Mouse (Mus musculus) kidney, postnatal 25 days (tissue): ENCODE measurements around the gene Fam171a1.
A peak's percentile ranks its signal among the peaks of the same experiment; 100 is the strongest.
"Not testable (repeated sequence)": the region's sequence is repeated elsewhere in the genome, so short reads cannot be mapped to it uniquely, and the experiment has no call there.

ENCODE experiments used
- DNase-seq, 2 experiments: peaks; one replicate each; pipeline ENCODE4 v3.0.0; 2021; ENCODE audit warnings: mixed read lengths in 2 of 2

Fam171a1 gene

GRCm38 (mm10) chr2:3174890-3175289, 60.9 kb downstream of the Fam171a1 start:
- DNase-seq: no peak

DNA sequence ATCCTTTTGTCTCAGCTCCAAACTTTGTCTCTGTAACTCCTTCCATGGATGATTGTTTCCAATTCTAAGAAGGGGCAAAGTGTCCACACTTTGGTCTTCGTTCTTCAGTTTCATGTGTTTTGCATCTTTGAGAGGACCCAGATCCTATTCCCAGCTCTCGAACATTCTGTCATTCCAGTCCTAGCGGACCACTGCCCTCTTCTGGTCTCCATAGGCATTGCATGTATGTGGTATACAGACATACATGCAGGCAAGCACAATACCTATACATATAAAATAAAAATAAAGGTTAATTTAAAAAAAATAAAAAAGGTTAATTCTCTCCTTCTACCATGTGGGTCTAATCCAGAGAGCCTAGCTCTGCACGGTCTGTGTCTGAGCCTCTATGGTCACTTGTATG, 62.0 kb downstream of the Fam171a1 start:
- DNase-seq: not testable (repeated sequence)

DNA sequence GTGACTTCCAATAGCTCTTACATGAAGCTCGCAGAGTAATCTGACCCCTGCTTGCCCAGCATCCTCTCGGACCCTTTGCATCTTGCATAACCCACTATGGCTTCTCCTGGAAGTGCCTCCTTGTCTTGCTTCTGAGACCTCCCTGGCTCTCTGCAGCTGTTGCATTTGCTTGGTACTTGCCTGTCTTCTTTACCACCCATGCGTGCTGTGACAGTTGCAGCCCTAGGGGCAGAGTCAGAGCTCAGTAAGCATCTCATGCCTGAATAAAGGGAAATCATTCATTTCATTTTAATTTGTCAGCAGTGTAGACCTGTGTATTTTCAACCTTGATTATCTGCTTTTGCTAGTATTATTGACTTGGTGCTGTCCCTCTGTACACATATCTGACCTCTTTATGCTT, 62.7 kb downstream of the Fam171a1 start:
- no peak for DNase-seq

GRCm38 (mm10) chr2:3180550-3180949, 66.5 kb downstream of the Fam171a1 start:
- no peak for DNase-seq

DNA sequence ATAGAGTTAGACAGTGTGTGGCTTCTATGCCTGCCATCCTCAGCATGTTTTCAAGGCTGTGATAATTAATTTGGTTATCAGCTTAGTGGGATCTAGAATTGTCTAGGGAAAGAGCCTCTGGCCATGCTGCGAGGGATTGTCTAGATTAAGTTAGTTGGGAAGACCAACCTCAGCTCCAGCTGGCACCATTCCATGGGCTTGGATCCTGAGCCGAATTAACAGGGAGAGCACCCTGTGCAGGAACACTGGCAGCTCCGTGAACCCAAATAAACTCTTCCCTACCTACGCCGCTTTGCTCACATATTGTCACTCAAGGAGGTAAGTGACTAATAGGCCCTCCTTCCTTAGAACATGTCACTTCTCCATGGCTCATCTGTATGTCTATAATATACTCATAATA, 69.6 kb downstream of the Fam171a1 start:
- DNase-seq: no peak

DNA sequence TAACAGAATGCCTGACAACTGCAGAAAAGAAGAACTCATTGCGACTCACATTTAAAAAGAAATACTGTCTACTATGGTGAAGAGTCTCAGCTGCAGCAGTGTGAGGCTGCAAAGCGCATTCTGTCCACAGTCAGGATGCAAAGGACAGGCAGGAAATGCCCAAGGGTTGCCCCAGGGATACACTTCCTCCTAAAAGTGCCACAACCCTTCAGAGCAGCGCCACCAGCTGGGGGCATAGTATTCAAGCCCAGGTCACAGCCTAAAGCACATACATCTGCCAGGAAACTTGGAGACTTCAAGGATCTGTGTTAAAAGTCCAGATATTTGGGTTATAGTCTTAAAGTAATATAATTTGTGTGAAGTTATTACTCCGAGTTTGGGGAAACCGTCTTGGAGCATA, 71.3 kb downstream of the Fam171a1 start:
- DNase-seq: peak; percentile 70

DNA sequence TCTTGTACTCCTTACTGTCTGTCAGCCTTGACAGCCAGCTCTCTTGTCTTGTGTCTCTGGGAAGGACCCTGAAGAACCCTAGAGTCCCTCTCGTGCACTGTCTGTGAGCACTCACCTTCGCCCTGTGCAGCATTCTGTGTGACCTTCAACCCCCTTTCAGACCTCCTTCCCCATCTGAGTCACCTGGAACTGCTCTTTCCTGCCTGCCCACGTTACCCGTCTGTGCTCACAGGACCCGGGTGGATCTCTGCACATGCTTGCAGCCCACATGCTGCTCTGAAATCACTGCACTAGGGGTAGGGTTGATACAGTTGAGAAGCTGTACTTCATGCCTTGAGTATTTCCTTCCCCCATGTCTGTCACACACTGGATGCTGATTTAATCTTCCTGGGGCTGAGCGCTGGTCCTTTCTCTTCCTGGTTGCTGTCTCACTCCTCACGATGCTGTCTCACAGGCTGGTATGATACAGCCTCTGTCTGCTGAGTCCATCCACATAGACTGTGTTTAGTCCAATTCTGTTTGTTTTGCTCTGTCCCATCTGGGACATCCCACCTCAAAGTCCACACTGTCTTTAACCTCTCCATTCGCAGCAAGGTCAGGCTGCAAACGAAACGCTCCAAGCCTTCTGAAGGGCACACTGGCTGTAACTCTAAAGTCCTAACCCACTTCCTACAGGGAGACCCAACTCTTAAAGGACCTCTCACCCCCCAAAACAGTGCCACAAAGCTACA, 74.9 kb downstream of the Fam171a1 start:
- peak in 1 of 2 experiments; percentile 35 for DNase-seq

DNA sequence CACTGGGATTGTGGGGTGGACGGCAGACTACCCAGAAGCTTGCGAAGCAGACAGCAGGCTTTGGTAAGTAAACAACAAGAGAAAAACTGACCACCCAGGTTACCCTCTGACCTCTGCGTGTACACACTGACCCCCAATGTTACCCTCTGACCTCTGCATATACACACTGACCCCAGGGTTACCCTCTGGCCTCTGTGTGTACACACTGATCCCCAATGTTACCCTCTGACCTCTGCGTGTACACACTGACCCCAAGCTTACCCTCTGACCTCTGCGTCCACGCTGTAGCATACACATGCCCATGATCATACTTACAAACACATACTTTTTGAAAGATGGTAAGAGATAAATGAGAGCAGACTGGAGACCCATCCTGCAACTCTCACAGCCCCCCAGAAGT, 77.1 kb downstream of the Fam171a1 start:
- DNase-seq: no peak

GRCm38 (mm10) chr2:3195511-3195910, 81.5 kb downstream of the Fam171a1 start:
- no peak for DNase-seq

- no peak for DNase-seq
Observed at GRCm38 (mm10) chr2:3200422-3200821, 86.4 kb downstream of the Fam171a1 start.

DNA sequence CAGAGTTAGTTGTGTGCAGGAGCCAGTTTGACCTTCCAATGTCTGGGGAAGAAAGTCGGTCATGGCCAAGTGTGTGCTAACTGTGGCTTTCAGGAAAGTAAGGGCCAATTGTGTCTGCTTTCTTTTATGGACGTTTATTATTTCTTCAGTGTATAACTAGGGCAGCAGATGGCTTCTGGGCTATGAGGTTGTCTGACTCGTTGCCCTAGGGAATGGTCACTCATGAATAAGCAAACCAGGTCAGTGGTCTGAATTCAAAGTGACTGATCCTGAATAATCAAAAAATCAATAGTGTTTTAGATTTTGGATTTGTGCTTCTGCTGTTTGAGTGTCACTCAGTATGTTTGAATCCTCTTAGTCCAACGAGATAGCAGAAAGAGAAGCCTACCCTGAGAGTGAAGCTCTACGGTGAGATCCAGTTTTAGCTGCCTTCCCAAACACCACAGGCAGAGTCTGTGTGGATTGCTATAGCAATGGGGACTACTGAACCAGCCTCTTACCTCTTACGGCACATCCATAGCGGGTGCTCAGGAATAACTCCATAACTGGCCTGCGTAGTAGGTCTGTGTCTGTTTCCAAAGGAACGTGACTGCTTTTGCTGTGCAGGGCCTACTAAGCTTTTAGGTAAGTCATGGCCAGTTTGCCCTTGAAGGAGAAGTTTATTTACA, 93.1 kb downstream of the Fam171a1 start:
- DNase-seq: no peak

DNA sequence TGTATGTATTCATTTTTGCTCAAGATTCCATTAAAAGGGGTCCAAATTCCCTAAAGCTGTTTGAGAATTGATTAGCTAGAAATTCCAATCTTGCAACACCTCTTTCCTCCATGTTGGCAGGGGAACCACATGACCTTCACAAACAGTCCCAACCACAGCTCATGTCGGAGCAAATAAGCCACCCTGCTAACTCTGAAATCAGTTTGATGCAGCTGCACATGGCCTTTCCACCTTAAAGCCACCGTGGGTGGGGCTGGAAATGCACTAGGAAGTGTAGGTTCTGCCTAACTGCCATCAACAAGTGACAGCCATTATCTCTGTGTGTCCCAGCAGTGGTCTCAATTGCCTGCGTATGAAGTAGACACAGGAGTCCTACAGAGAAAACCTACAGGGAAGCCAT, 101.5 kb downstream of the Fam171a1 start:
- no peak for DNase-seq

GRCm38 (mm10) chr2:3216617-3217016, 102.6 kb downstream of the Fam171a1 start:
- DNase-seq: no peak

DNA sequence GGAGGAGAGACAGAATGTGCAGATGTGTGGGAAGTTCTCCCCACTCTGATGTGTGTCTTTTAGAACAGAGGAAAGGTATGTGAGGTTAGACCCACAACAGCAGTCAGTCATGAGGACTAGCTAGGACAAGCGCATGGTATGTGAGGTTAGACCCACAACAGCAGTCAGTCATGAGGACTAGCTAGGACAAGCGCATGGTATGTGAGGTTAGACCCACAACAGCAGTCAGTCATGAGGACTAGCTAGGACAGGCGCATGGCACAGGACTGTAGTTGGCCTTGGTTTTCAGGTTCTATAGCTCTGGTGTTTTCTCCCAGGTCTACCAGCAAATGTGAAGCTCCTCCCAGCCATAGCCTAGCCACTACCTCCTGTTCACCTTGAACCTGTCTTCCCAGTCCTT, 103.6 kb downstream of the Fam171a1 start:
- not testable (repeated sequence) for DNase-seq

DNA sequence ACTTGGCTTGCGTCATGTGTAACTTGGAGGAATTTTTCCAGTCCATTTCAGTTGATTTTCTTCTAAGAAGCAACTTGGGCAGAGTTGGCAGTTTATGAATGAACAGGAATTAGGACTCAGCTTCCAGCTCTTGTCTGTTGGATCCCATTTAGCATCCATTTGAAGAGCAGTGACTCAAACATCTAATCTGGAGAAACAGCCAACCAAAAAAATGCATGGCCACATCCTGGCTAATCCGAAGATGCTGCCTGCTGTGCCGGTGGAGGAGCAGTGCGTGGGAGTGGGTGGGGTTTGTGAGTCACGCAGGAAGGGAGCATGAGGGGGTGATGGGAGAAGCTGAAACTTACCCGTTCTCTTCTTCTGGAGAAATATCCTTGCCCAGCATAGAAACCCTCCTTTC, 104.2 kb downstream of the Fam171a1 start:
- no peak for DNase-seq

- DNase-seq: peak in 1 of 2 experiments; percentile 20
Observed at GRCm38 (mm10) chr2:3228475-3228874, 114.5 kb downstream of the Fam171a1 start.

- DNase-seq: peak; percentile 76 to 83
Observed at GRCm38 (mm10) chr2:3229060-3229459, 115.0 kb downstream of the Fam171a1 start.

DNA sequence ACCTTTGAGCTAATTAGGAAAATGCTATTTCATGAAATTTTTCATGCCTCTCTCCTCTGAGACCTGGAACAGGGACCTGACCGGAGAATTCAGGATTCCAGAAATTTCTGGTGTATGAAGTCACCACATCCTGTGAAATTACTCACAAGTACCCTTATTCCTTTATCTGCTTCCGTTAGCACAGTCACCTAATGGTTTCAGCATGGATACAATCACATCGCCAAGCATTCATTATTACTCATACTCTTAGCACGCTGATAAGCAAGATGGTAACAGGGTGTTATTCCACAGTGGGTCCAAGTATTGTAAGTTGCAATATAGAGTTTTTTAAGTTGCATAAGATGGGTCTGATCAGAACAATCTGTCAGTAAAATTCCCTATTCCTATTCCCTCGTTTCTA, 125.2 kb downstream of the Fam171a1 start:
- no peak for DNase-seq

DNA sequence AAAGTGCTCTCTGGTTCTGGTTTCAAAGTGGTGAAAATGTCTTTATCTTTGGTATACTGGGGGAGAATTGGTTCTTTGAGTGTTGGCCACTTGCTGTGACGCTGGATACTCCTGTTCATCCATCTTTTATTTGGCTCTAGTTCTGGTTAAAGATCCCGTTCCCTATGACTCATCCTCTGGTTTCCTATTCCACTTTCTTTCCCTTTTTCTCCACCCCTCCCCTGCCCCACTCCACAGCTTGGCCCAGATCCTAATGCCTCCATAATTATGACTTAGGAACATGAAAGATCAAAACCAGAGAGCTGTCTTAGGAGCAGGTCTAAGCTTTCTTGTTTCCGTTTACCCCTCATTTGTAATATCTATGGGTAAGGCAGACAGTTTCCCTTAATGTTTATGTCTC, 130.2 kb downstream of the Fam171a1 start:
- DNase-seq: no peak

DNA sequence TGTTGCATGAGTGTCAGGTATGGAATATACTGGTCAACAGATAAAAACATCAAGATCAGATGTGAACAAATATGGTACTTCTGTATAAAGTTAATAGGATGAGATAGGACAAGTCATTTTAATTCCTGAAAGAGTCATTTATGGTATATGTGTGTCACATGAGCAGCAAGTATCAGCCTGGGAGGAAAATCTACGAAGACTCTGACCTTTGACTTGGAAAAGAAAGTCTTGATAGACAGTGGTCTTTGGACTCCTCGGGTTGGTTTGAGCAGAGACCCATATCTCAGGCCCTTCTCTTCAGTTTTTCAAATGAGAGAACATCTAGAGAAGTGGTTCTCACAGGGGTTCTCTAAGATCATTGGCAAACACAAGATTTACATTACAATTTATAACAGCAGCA, 137.3 kb downstream of the Fam171a1 start:
- DNase-seq: no peak

DNA sequence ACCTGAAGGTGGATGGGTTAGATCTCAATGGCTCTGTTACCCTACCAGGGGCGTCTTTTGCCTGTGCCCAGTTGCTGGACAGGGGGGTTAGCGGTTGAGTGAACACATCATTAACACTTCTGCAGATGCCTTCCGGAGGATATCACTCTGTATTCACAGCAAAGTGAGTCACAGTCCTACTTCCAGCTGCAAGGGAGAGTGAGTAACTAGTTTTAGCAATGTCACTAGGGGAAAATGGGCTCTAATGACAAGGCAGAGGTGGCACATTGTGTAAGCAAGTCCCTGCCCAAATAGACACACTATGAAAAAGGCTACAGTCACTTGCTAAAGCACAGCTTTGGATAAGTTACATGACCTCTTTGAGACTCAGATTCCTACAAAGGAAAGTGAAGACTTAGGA, 152.4 kb downstream of the Fam171a1 start:
- no peak for DNase-seq

DNA sequence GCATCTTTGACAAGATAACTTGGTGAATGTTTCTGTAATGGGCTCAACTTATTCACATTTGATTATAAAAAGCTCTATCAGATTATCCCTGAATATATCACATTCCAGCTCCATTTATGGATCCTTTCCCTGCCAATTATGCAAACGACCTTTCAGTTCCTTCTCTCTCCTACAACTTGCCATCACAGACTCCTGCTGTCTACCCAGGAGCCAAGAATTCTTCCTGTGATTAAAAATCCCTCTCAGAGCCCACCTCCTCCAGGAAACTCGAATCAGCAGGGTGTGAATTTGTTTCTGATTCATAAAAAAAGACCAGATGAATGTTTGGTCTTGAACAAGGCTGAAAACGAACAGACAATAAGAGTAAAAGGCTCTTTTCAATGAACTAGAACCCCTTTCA, 153.9 kb downstream of the Fam171a1 start:
- no peak for DNase-seq

DNA sequence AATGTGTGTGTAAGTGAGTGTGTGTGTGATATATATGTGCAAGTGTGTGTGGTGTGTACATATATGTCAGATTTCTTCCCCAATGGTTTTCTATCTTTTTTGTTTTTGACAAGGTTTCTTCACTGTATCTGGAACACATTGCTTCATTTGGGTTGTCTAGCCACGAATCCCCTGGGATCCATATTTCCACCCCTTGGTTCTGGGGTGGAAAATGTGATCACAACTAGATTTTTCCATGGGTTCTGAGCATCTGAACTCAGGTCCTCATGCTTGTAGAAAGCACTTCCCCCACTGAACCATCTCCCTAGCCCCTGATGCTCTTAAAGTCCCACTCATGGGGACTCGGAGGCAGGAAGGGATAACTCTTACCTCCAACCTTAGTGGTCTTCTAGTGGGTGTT, 159.3 kb downstream of the Fam171a1 start:
- DNase-seq: no peak

- DNase-seq: no peak
Observed at GRCm38 (mm10) chr2:3276106-3276505, 162.1 kb downstream of the Fam171a1 start.
